Mouse (Mus musculus): ENCODE measurements around the gene Olfr1342. TPM values are rescaled to one million over a fixed set of nuclear protein-coding genes. Genes with fewer than 3 reads are reported as not detected.

The Olfr1342 gene
- total RNA-seq, 2 experiments from 2014 or later, result not detected

Other genes with a start within 250 kb of the Olfr1342 start
- gene Mpl, start 235.2 kb downstream of the Olfr1342 start, total RNA-seq (2021), result under 1 TPM; 0.51 to 0.55 TPM
- gene Tie1, start 202.7 kb downstream of the Olfr1342 start, total RNA-seq (2021), result 10 to 100 TPM; 12.5 to 14.8 TPM
- gene 2610528J11Rik, start 165.8 kb downstream of the Olfr1342 start, total RNA-seq (2021), result not detected
- gene Tmem125, start 148.7 kb downstream of the Olfr1342 start, total RNA-seq (2021), result 1 to 10 TPM; 6.0 to 7.9 TPM
- under 1 TPM; 0.62 to 0.80 TPM for gene Cfap57, start 72.0 kb downstream of the Olfr1342 start, total RNA-seq (2021)
- 10 to 100 TPM; 48.4 to 57.7 TPM for gene Ebna1bp2, start 72.0 kb downstream of the Olfr1342 start, total RNA-seq (2021)
- gene Olfr62, start 33.8 kb downstream of the Olfr1342 start, total RNA-seq (2021), result not detected
- not detected for gene Olfr1341, start 10.8 kb upstream of the Olfr1342 start, total RNA-seq (2021)
- not detected for gene Olfr1340, start 27.4 kb upstream of the Olfr1342 start, total RNA-seq (2021)
- not detected for gene Olfr1339, start 39.4 kb upstream of the Olfr1342 start, total RNA-seq (2021)
- gene Olfr1338, start 66.0 kb upstream of the Olfr1342 start, total RNA-seq (2021), result not detected
- gene Olfr1337, start 89.8 kb upstream of the Olfr1342 start, total RNA-seq (2021), result not detected
- gene Olfr1335, start 117.2 kb upstream of the Olfr1342 start, total RNA-seq (2021), result not detected
- not detected for gene Olfr1333, start 143.5 kb upstream of the Olfr1342 start, total RNA-seq (2021)
- gene Olfr1331, start 171.9 kb upstream of the Olfr1342 start, total RNA-seq (2021), result not detected
- not detected for gene Olfr1330, start 195.8 kb upstream of the Olfr1342 start, total RNA-seq (2021)
- gene Olfr1329, start 224.7 kb upstream of the Olfr1342 start, total RNA-seq (2021), result not detected
- not detected for gene Olfr1328, start 245.9 kb upstream of the Olfr1342 start, total RNA-seq (2021)

Data from left cerebral cortex, postnatal 14 days (tissue).